Mouse (Mus musculus): ENCODE data around the gene Scn2a. TPM values are rescaled to one million over a fixed set of nuclear protein-coding genes. Genes with fewer than 3 reads are reported as not detected.
"Not testable (repeated sequence)": the region's sequence is repeated elsewhere in the genome, so short reads cannot be mapped to it uniquely, and the experiment has no call there.

Scn2a gene
- total RNA-seq, 2 experiments from 2014 or later, result 0.35 to 0.54 TPM

DNA sequence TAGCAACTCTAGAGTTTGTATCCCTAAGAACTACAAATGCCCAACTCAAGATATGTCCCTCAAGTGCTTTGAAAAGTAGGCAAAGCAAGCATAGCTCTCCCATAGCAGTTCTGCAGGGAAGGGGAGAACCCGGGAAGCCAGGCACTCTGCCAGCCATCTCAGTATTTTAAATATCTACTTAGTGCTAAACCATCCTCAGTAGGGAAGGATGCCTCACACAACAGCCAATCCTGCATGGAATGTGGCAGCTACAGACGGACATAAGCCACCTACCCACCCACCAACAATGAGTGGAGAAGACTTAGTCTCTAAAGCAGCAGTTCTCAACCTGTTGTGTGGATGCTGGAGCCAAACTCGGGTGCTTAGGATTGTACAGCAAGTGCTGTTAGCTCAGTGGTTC lies 73.9 kb downstream of the Scn2a start:
- intact Hi-C loops (cut with DNase I), result no loop called here
- no peak for DNase-seq

DNA sequence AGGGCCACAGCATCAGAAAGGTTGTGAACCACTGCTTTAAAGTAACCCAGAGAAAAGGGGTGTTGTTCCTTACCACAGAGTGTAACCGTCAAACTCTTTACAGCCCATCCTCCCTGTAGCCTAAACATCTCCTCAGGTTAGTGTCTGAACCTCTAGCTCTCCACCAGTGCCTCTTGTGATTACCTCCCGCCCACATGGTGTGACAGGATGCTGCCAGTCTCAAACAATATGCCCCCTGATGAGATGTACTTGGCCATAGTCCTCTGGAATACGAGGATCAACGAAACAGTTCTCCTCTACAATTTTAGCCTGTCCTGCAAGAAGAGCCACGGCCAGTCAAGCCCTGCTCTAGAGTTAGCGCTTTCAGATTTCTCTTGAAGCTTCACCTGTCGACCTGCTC lies 74.5 kb downstream of the Scn2a start:
- no peak for DNase-seq
- intact Hi-C loops (cut with DNase I), result no loop called here

DNA sequence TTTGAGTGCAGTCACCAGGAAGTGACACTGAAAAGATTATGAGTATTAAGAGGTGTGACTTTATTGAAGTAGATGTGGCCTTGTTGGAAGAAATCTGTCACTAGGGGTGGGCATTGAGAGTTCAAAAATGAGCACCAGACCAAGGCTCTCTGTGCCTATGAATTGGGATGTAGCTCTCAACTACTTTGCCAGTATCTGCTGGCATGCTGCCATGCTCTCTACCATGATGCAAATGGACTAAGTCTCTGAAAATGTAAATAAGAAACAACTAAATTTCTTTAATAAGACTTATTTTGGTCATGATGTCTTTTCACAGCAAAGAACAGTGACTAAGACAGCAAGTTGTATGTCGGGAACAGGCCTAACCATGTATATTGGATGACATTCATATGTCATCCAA lies 79.7 kb downstream of the Scn2a start:
- no peak for DNase-seq
- intact Hi-C loops (cut with DNase I), result no loop called here

DNA sequence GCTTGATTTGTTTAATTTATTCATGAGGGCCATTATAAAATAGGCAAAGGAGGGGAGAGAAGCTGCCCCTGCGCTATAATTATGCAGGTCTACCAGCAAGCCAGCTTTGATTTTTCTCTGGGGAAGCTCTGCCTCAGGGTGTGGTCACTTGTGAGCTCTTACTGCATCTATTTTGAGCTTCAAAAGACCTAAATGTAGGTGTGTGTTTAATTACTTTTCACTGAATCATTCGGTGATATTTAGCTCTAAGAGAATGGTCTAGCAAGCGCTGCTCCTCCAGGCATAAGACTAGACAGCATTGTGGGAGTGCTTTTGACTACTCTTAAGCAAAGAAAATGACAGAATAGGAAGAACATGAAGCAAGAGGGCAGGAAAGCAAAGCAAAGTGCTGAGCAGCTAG lies 80.6 kb downstream of the Scn2a start:
- intact Hi-C loops (cut with DNase I), result no loop called here
- DNase-seq, result no peak

DNA sequence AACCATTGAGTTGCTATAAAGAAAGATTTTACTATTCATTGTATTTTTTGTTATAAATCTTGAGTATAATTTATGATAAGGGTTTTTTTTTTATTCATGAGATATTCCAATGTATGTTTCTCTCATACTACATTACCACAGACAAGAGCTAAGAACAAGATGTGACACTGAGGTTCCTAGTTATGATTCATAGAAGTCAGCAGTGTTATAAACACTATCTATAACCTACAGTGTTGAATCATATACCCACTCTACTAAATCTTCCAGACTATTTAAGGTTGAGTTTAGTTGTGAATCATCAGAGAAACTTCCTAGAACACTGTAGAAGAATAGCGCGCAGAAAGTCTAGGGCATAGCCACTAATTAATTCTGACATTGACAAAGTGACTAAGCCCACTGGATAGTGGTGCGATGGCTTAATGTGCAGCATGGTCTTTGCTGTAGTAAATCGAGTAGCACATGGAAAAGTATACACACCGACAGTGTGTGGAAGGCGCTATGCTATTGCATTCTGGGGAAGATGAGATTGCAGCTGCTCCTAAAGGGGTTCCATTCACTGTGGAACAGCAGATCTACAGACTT lies 101.7 kb downstream of the Scn2a start:
- no peak for DNase-seq
- intact Hi-C loops (cut with DNase I), result no loop called here

DNA sequence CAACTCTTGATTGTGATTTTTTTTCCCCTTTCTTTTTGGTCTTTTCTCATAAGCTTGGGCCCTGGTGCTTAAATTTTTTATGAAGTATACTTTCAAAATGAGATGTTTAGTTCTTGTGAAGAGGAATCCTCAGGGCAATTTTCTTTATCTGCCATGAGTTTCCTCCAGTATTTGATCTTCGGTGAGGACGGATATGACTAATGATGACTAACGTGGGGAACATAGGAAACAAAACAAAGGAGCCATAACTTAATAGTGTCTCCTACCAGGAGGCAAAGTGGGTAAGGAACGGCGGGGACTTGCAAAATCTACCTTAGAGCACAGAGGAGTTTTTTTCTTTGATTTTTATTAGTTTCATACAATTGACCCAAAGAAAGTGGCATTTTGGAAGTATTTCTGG lies 124.8 kb downstream of the Scn2a start:
- no peak for DNase-seq
- intact Hi-C loops (cut with DNase I), result no loop called here

DNA sequence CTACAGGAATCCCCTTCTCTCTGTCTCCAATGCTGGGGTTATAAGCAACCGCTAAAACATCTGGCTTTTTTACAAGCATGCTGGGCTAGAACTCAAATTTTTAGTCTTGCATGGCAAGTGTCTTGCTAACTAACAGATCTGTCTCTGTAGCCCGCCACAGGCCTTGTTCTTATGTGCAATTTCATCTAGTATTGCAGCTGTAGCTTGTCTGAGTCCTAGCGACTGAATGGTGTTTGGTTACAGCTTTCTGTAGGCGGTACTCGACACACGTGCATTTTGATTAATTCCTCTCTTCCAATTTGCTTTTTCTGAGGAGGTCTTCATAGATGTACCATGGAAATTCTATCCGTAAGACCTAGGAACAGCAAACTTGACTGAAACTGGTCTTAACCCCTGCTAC lies 161.9 kb downstream of the Scn2a start:
- intact Hi-C loops (cut with DNase I), result no loop called here
- DNase-seq, result no peak

DNA sequence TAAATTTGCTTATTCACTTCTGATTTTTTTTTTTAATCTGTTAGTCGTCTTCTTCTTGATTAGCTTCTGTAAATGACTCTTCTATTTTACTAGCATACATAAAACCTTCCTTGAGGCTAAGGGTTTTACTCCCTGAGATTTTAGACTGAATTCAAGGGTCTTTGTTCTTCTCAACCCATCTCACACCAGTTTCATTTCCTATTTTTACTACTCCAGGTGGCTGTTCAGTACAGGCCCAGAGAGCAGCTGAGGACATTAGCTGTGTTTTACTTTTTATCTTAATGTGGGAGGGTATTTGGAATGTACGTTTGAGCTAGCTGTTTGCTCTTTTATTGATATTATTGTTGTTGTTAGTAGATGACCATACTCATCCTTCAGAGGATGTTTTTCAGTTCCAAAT lies 162.8 kb downstream of the Scn2a start:
- intact Hi-C loops (cut with DNase I), result no loop called here

DNA sequence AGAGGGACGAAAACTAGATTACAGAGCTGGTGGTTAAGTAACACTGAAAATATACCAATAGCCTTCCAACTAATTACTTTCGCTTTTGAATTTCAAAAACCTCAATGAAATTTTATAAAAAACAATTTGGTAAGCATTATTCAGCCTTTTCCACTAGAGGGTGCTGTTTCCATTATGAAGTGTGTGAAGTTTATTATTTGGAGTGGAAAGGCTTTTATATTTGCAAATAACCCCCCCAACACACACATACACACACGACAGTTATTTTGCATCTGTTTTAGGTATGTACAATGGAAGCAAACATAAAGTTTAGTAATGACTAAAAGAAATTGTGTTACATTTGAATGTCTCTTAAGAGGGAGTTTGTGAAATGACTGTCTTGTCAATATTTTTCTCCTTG lies 171.9 kb downstream of the Scn2a start:
- no peak for DNase-seq
- intact Hi-C loops (cut with DNase I), result loop anchor here (10.0 kb wide), 2 partner anchors 252 to 392 kb away; no protein-coding TSS in a partner anchor

More for the DNA sequence above, 162.8 kb downstream of the Scn2a start:
- DNase-seq, result no peak

DNA sequence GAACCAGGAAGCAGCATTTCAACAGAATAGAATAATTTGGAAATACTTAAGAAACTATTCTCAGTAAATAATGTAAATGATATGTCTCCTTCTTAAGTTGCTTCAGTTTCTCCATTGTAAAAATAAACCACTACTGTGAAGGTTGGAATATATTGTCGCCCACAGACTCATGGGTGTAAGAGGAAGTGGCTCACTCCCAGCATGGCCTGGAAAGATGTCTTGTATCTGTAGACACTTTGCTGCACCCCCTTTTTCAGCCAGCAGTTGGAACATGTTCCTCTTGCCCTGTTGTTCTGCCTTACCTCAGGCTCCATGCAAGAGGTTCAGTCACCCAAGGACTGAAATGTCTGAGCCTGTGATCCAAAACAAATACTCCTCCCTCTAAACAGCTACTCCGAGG lies 173.0 kb downstream of the Scn2a start:
- intact Hi-C loops (cut with DNase I), result loop anchor here (10.0 kb wide), 2 partner anchors 251 to 391 kb away; no protein-coding TSS in a partner anchor
- no peak for DNase-seq

DNA sequence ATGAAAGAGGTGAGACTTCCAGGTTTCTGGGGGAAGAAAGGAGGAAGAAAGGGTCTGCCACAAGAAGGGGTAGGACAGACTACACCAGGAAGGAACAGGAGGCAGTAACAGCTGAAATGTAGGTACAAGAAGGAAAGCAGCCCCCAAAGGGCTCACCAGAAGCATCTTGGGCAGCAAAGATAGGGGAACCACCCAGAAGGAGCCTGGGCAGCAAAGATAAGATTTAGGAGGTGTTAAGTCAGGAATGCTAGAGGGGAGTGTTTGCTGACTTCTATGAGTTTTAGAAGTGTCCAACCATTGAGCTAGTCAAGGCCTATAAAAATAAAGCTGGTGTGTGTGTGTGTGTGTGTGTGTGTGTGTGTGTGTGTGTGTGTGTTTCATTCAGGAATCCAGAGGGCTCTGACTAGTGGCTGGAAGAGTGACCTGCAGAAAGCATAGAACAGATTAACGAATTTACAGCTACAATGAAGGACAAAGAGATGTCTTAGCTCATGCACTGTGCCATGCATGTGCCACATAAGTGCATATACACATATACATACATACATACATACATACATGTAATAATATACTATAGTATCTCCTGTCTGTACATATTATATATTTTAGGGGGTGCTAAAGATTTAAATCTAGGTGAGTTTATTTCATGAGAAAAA lies 180.6 kb downstream of the Scn2a start:
- intact Hi-C loops (cut with DNase I), result no loop called here

DNA sequence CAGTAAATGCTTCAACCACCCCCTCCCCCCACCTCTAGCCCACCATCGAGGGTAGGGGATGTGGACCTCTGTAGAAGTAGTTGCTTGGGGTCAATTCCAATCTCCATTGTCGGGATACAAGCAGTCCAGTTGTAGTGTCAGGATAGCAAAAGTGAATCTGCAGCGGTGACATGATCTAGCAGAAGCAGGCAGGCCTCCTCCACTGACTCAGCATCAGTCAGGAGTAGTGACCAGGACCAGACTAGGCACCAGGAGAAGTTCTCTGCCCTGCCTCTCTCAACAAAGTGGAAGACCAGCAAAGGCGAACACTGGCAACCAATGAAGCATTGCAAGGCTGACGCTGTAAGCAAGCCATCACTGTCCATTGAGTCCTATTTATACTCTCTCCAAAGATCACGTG lies 186.0 kb downstream of the Scn2a start:
- DNase-seq, result no peak
- intact Hi-C loops (cut with DNase I), result no loop called here

More for the DNA sequence above, 180.6 kb downstream of the Scn2a start:
- no peak for DNase-seq

DNA sequence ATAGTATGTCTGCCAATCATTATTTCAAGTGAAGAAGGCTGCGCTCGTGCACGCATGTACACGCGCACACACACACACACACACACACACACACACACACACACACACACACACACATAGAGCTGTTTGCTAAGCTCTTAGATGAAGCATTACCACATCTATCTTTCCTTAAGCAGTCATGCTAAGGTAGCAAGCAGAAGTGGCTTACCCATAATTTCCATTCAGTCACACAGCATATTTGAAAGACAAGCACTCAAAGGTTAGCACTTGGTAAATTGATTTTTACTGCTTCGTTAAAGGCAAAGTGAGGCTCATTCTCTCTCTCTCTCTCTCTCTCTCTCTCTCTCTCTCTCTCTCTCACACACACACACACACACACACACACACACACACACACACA lies 190.6 kb downstream of the Scn2a start:
- intact Hi-C loops (cut with DNase I); DNase-seq: not testable (repeated sequence)

Other genes with a start within 250 kb of the Scn2a start
- gene Scn3a, start 53.1 kb upstream of the Scn2a start, total RNA-seq (2021), result under 1 TPM; 0.13 to 0.27 TPM
- under 1 TPM; 0.08 to 0.20 TPM for gene Csrnp3, start 225.0 kb downstream of the Scn2a start, total RNA-seq (2021)

Data from gastrocnemius, postnatal 36 days (tissue).